Mouse (Mus musculus): ENCODE results near the gene Metrn. TPM values are rescaled to one million over a fixed set of nuclear protein-coding genes. Genes with fewer than 3 reads are reported as not detected.

The Metrn gene
- total RNA-seq, 2 experiments from 2014 or later = 64.3 to 72.0 TPM

Small RNA genes lying within 50 kb of the gene (microRNA-seq; reads per million reads assigned to microRNA genes)
- gene Gm25083 (ENCODE audit: borderline number of aligned reads in 2 of 2) = 0 reads per million in 2 experiments
- 0 to 0.67 reads per million in 2 experiments for gene Mir3082 (ENCODE audit: borderline number of aligned reads in 2 of 2)
- 0 to 6.1 reads per million in 2 experiments for gene Mir6966 (ENCODE audit: borderline number of aligned reads in 2 of 2)

Other genes with a start within 250 kb of the Metrn start
- under 1 TPM; 0.33 to 0.49 TPM for gene Sox8, start 226.4 kb downstream of the Metrn start, total RNA-seq (2021)
- 10 to 100 TPM; 27.4 to 33.8 TPM for gene Lmf1, start 218.1 kb downstream of the Metrn start, total RNA-seq (2021)
- gene Gng13, start 80.0 kb downstream of the Metrn start, total RNA-seq (2021) = under 1 TPM; 0.98 to 1.00 TPM
- 1 to 10 TPM; 1.0 to 2.1 TPM for gene Chtf18, start 69.7 kb downstream of the Metrn start, total RNA-seq (2021)
- gene Rpusd1, start 69.5 kb downstream of the Metrn start, total RNA-seq (2021) = 1 to 10 TPM; 3.7 to 5.1 TPM
- not detected for gene Mslnl, start 61.1 kb downstream of the Metrn start, total RNA-seq (2021)
- 10 to 100 TPM; 16.1 to 22.2 TPM for gene Msln, start 42.8 kb downstream of the Metrn start, total RNA-seq (2021)
- 10 to 100 TPM; 40.9 to 44.8 TPM for gene Narfl, start 23.4 kb downstream of the Metrn start, total RNA-seq (2021)
- gene Haghl, start 11.5 kb downstream of the Metrn start, total RNA-seq (2021) = 10 to 100 TPM; 10.7 to 11.4 TPM
- not detected for gene Ccdc78, start 10.6 kb downstream of the Metrn start, total RNA-seq (2021)
- gene Fam173a, start 4.2 kb downstream of the Metrn start, total RNA-seq (2021) = 10 to 100 TPM; 39.2 to 39.7 TPM
- under 1 TPM in 1 of 2 experiments, not detected in 1; 0.46 TPM for gene AC134908.4, start 1.5 kb downstream of the Metrn start, total RNA-seq (2021)
- gene Fbxl16, start 11.9 kb upstream of the Metrn start, total RNA-seq (2021) = 1 to 10 TPM; 1.2 to 1.5 TPM
- 10 to 100 TPM; 10.5 to 11.4 TPM for gene Wdr24, start 26.5 kb upstream of the Metrn start, total RNA-seq (2021)
- 10 to 100 TPM; 30.8 to 35.3 TPM for gene Jmjd8, start 31.7 kb upstream of the Metrn start, total RNA-seq (2021)
- 100 to 1,000 TPM; 111 to 116 TPM for gene Stub1, start 36.3 kb upstream of the Metrn start, total RNA-seq (2021)
- gene Rhbdl1, start 40.2 kb upstream of the Metrn start, total RNA-seq (2021) = 1 to 10 TPM; 1.4 to 1.9 TPM
- gene Gm20683, start 44.6 kb upstream of the Metrn start, total RNA-seq (2021) = 1 to 10 TPM; 2.2 to 3.3 TPM
- gene Rhot2, start 47.7 kb upstream of the Metrn start, total RNA-seq (2021) = 100 to 1,000 TPM; 110 to 115 TPM
- 1 to 10 TPM; 1.7 to 2.0 TPM for gene Wdr90, start 64.4 kb upstream of the Metrn start, total RNA-seq (2021)
- 100 to 1,000 TPM; 272 to 286 TPM for gene Mcrip2, start 71.6 kb upstream of the Metrn start, total RNA-seq (2021)
- 10 to 100 TPM; 16.1 to 18.1 TPM for gene Mettl26, start 77.9 kb upstream of the Metrn start, total RNA-seq (2021)
- under 1 TPM; 0.41 to 0.64 TPM for gene Wfikkn1, start 83.7 kb upstream of the Metrn start, total RNA-seq (2021)
- gene Rab40c, start 122.6 kb upstream of the Metrn start, total RNA-seq (2021) = 10 to 100 TPM; 18.4 to 21.2 TPM
- gene Pigq, start 147.8 kb upstream of the Metrn start, total RNA-seq (2021) = 10 to 100 TPM; 45.6 to 48.2 TPM
- gene Nhlrc4, start 147.8 kb upstream of the Metrn start, total RNA-seq (2021) = under 1 TPM in 1 of 2 experiments, not detected in 1; 0.19 TPM
- under 1 TPM; 0.19 to 0.33 TPM for gene A930017K11Rik, start 155.4 kb upstream of the Metrn start, total RNA-seq (2021)
- gene Capn15, start 188.7 kb upstream of the Metrn start, total RNA-seq (2021) = 1 to 10 TPM; 7.2 TPM

Data from heart, postnatal 36 days (tissue).